Mouse (Mus musculus) Patski (cell line): ENCODE data around the gene Vrk2. TPM values are rescaled to one million over a fixed set of nuclear protein-coding genes. Genes with fewer than 3 reads are reported as not detected.

ENCODE experiments used
- ATAC-seq: fragments of 100-300 bp; one replicate; pipeline ENCODE4 v1.8.0; 2021
- CTCF ChIA-PET: fragments of 350-600 bp; sonication (Branson Sonifier 250); formaldehyde crosslinking; loops from one replicate; lab custom pipeline; 2022; ENCODE audit warnings: inconsistent platforms; lab: Charles Lee
- POLR2A ChIA-PET: fragments of 350-600 bp; sonication (Branson Sonifier 250); formaldehyde crosslinking; loops from one replicate; lab custom pipeline; 2022; ENCODE audit warnings: antibody characterized with exemption, inconsistent platforms; lab: Charles Lee
- DNase-seq: peaks from one replicate; pipeline ENCODE4 v3.0.0-alpha.2; 2011; ENCODE audit warnings: low read depth, low spot score
- H3K27me3 ChIP-seq: fragments of 371-371 bp; one replicate; pipeline ENCODE4 v1.5.1; 2021
- CTCF ChIP-seq: fragments of 100-300 bp; IDR thresholded peaks from one replicate; pipeline ENCODE4 v1.5.1; 2021
- in situ Hi-C: fragments of 300-500 bp; cut with MboI; formaldehyde crosslinking; loops from 3 replicates; pipeline ENCODE4 v1.11.1; 2018; ENCODE audit warnings: low pct_unique_long_range_greater_than_20kb, mixed read lengths
- polyA plus RNA-seq: library from polyadenylated mRNA; unstranded; gene quantifications from one replicate; pipeline ENCODE4 v1.2.3, GENCODE M21; 2021

Gene Vrk2
- polyA plus RNA-seq, 1 experiment from 2014 or later: 15.5 TPM

DNA sequence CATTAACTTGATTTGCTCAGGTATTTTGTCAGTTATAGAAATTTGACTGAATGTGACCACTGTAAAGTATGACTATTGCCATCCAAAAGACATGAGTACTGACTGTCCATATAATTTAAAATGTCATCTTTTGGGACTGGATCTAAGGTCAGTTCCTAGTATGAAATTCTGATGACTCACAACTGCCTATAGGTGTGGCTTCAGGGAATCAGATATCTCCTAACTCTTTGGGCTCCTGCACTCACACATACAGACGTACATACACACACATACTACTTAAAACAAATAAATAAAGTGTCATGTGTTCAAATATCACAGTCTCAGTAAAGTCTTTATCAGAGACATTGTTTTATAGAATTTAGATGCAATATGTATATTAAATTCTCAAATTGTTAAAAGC is 5.1 kb upstream of the Vrk2 start:
- ChIA-PET POLR2A (no interaction called here), CTCF (interaction anchor here (1.2 kb wide), 1 partner anchor 15 kb away, joined by 3 read pairs; no protein-coding TSS in a partner anchor)
- H3K27me3 ChIP-seq: peaks cover 13% of the 10 kb centered on the region
- TF ChIP-seq CTCF: no peak
- ATAC-seq: no peak
- no peak for DNase-seq
- in situ Hi-C loops: no loop called here

- in situ Hi-C loops: no loop called here
- peaks cover 8% of the 10 kb centered on the region for H3K27me3 ChIP-seq
- no peak for TF ChIP-seq CTCF
- ATAC-seq (no peak), DNase-seq (no peak)
- POLR2A ChIA-PET: no interaction called here
- CTCF ChIA-PET: no interaction called here
Observed at GRCm38 (mm10) chr11:26597761-26598160, 4.0 kb upstream of the Vrk2 start.

GRCm38 (mm10) chr11:26597145-26597544 is 3.3 kb upstream of the Vrk2 start:
- TF ChIP-seq CTCF: no peak
- in situ Hi-C loops: no loop called here
- ATAC-seq (no peak), DNase-seq (no peak)
- ChIA-PET POLR2A (no interaction called here), CTCF (no interaction called here)
- peaks cover 8% of the 10 kb centered on the region for H3K27me3 ChIP-seq

DNA sequence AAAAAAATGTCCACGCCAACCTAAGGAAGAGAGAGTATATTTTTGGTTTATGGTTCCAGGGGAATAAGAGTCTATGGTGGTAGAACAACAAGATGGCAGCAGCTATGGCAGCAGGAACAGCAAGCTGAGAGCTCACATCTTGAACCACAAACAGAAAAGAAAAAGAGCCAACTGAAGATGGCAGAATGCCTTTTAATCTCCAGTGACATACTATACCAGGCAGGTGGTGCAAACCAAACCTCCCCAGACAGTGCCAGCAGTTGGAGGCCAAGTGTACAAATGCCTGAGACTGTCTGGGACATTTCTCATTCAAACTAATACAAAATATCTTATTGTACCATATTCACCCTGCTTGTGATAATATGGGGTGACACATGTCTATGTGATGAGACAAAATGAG is 2.4 kb upstream of the Vrk2 start:
- TF ChIP-seq CTCF: no peak
- peaks cover 8% of the 10 kb centered on the region for H3K27me3 ChIP-seq
- ChIA-PET CTCF (no interaction called here), POLR2A (no interaction called here)
- DNase-seq (no peak), ATAC-seq (no peak)
- in situ Hi-C loops: no loop called here

- POLR2A ChIA-PET: no interaction called here
- in situ Hi-C loops: loop anchor here (5.0 kb wide), 1 partner anchor 207 kb away; the partner anchor contains the start of gene Fancl
Observed at GRCm38 (mm10) chr11:26594487-26594886, 688 bp upstream of the Vrk2 start.

GRCm38 (mm10) chr11:26592395-26593053 is 1.3 kb downstream of the Vrk2 start:
- H3K27me3 ChIP-seq: no peaks in the 10 kb centered on the region
- TF ChIP-seq CTCF: no peak
- ChIA-PET CTCF (no interaction called here), POLR2A (no interaction called here)
- in situ Hi-C loops: loop anchor here (5.0 kb wide), 1 partner anchor 205 kb away; the partner anchor contains the start of gene Fancl
- ATAC-seq: no peak
- DNase-seq: no peak

More at GRCm38 (mm10) chr11:26594487-26594886, 688 bp upstream of the Vrk2 start:
- TF ChIP-seq CTCF: no peak
- ATAC-seq (no peak), DNase-seq (no peak)
- peaks cover 2% of the 10 kb centered on the region for H3K27me3 ChIP-seq
- CTCF ChIA-PET: interaction anchor here (1.3 kb wide), 2 partner anchors 10 to 13 kb away, joined by 3 read pairs; no protein-coding TSS in a partner anchor

GRCm38 (mm10) chr11:26587184-26587524 is 6.6 kb downstream of the Vrk2 start:
- DNase-seq (no peak), ATAC-seq (no peak)
- no peaks in the 10 kb centered on the region for H3K27me3 ChIP-seq
- in situ Hi-C loops: no loop called here
- ChIA-PET POLR2A (no interaction called here), CTCF (no interaction called here)
- TF ChIP-seq CTCF: no peak

- ATAC-seq (no peak), DNase-seq (no peak)
- in situ Hi-C loops: no loop called here
- no peak for TF ChIP-seq CTCF
- H3K27me3 ChIP-seq: no peaks in the 10 kb centered on the region
- ChIA-PET CTCF (no interaction called here), POLR2A (no interaction called here)
Observed at GRCm38 (mm10) chr11:26586367-26587183, 7.2 kb downstream of the Vrk2 start.

DNA sequence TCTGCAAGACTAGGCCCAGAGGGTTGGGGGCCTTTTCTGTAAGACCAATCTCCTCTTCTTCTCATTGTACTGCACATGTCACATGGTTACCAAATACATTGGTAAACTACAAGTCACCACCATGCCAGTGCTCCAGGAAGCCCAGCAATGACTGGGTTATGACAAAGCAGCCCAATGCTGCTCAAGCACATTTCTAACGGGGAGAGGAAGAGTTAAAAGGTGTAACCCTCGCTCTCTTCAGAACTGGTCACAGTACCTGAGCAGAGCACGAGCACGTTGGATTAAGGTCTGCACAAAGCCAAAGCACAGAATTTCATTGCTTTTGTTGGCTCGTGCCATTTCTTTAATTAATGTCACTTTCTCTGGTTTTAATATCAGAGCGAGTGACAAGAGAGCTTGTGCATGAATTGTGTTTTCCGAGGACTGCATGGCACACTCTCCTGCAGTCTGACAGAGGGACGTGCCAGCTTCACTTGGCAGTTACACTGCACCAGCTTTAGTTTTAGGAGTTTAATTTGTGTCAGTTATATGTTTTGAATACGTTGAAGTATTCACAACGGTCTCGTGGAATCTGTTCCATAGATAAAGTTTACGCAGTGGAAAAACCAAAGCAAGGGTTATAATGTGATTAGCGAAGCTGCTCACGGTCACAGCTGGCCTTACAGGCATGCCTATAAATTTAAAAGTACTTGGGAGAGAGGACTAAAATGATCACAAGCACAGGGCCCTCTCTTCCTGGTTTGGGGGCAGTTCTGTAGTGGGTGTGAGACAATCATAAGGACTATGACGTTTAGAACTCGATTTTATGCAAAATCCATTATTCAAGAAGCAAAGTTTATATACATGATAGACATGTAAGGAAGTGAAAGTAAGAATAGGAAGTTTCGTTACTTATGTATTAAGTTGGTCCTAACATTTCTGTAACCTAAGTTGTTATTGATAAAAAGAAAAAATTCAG is 8.1 kb downstream of the Vrk2 start:
- in situ Hi-C loops: no loop called here
- POLR2A ChIA-PET: no interaction called here
- no peak for DNase-seq
- H3K27me3 ChIP-seq: no peaks in the 10 kb centered on the region
- CTCF ChIA-PET: no interaction called here
- TF ChIP-seq CTCF: no peak
- ATAC-seq: no peak

DNA sequence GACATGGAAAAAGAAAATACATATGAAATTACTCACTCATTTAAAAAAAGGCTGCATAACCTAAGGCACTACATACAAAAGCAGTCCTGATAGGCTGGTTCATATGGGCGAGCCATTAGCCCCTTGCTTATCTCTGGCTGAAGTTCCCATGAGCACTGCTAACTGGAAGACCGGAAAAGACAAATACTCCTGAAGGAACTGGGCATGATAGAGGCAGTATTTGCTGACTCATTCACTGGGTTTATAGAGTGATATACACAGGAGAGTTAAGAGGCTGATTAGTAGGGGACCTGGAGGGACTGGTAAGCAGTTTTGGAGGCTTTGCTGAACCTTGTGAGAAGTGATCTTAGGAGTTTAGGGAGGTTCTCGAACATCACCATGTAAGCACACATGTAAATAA is 42.2 kb downstream of the Vrk2 start:
- no peak for ATAC-seq
- DNase-seq: no peak
- in situ Hi-C loops: no loop called here
- ChIA-PET POLR2A (no interaction called here), CTCF (no interaction called here)
- H3K27me3 ChIP-seq: no peaks in the 10 kb centered on the region
- no peak for TF ChIP-seq CTCF
